Mouse (Mus musculus) brain, adult 10 weeks (tissue): ENCODE results near the gene Gmpr. TPM values are rescaled to one million over a fixed set of nuclear protein-coding genes. Genes with fewer than 3 reads are reported as not detected.

ENCODE experiments used
- polyA plus RNA-seq: library from polyadenylated mRNA; stranded (reverse); fragments of 350-450 nt; fragmentation: Illumina TruSeq; extraction: RNeasy Lipid Tissue Mini Kit (QIAGEN cat#74804); gene quantifications from one replicate; pipeline ENCODE4 v1.2.3, GENCODE M21; 2015; ENCODE audit warnings: low read depth, low replicate concordance

Gmpr gene
- polyA plus RNA-seq, result 69.7 TPM

GRCm38 (mm10) chr13:45507274-45508229 lies at the start of gene Gmpr:
Gene Gmpr (plus strand): TSS chr13:45507444.

Other genes starting within 250 kb of the Gmpr start
- 11.8 TPM for gene Mylip, start 117.7 kb upstream of the Gmpr start, polyA plus RNA-seq